Mouse (Mus musculus) liver, adult 2 months (tissue): ENCODE data around the gene Mgat4e.

Experiments used
- CTCF ChIP-seq: fragments of 200-500 bp; IDR thresholded peaks from 2 replicates; pipeline ENCODE4 v1.5.1; 2011; ENCODE audit warnings: low read depth, low read length, control low read depth
- POLR2A ChIP-seq: fragments of 200-500 bp; IDR thresholded peaks from 2 replicates; pipeline ENCODE4 v1.6.1; 2011; ENCODE audit warnings: low read length, control low read depth; ENCODE audit not compliant: insufficient read depth; ENCODE audit errors: extremely low read depth

GRCm38 (mm10) chr1:134549632-134550132, at the start of gene Mgat4e:
- TF ChIP-seq CTCF (no peak), POLR2A (no peak)
